ENCODE assay signal across 43 mouse cellular contexts in genomic region chr11:6698281-6698680, GRCm38 (mm10). TPM values are rescaled to one million over a fixed set of nuclear protein-coding genes. Genes with fewer than 3 reads are reported as not detected.
DNase-seq lines count a peak whose midpoint lies in the region; ATAC-seq and TF ChIP-seq lines count a peak whose summit lies in the region.
"Had no signal": no experiment of that assay in that cellular context is flagged by ENCODE, and none has a peak within 500 bp of the region (broad histone marks: within the 10 kb centered on the region; RNA-seq: fewer than 3 reads in every experiment).

No protein-coding gene starts in this region.

- intact Hi-C loops in gastrocnemius, adult 2 months (cut with DNase I) = no loop called here

- no peak overlapping the region for H3K9ac ChIP-seq in midbrain, embryonic 15.5 days
- H3K9ac ChIP-seq: embryonic facial prominence, embryonic 15.5 days; hindbrain, embryonic 12.5 days; intestine, embryonic 15.5 days; liver, embryonic 12.5 days; liver, postnatal 0 days had no signal

- TF ChIP-seq CTCF in gastrocnemius, adult 2 months (IDR thresholded peaks at IDR 0.05) = no peak
- TF ChIP-seq CTCF in lung, adult 2 months (IDR thresholded peaks at IDR 0.05; ENCODE audit: insufficient read depth, low read length) = no peak

- H3K4me3 ChIP-seq in gastrocnemius, adult 2 months = no peak overlapping the region
- H3K4me3 ChIP-seq in midbrain, embryonic 15.5 days = no peak overlapping the region
- no peak overlapping the region for H3K4me3 ChIP-seq in lung, adult 2 months (replicated peaks; ENCODE audit: extremely low read depth, low read depth, low read length)
- H3K4me3 ChIP-seq: embryonic facial prominence, embryonic 10.5 days; embryonic facial prominence, embryonic 15.5 days; hindbrain, embryonic 12.5 days; intestine, embryonic 15.5 days; liver, embryonic 12.5 days had no signal

- no peak for ATAC-seq in midbrain, embryonic 15.5 days (replicated peaks)
- ATAC-seq: activated CD4-positive, CD25-positive, alpha-beta regulatory T cell, adult 4 months; forebrain, embryonic 14.5 days; hindbrain, postnatal 0 days; intestine, embryonic 15.5 days; liver, embryonic 12.5 days; liver, postnatal 0 days; lung, postnatal 0 days had no signal

- TF ChIP-seq POLR2A in lung, adult 2 months (IDR thresholded peaks at IDR 0.05; ENCODE audit: borderline replicate concordance, extremely low read depth, low read depth, low read length) = no peak

- no peak overlapping the region for H3K27ac ChIP-seq in gastrocnemius, adult 2 months
- no peak overlapping the region for H3K27ac ChIP-seq in midbrain, embryonic 15.5 days
- H3K27ac ChIP-seq: embryonic facial prominence, embryonic 10.5 days; embryonic facial prominence, embryonic 15.5 days; hindbrain, embryonic 12.5 days; hindbrain, postnatal 0 days; intestine, embryonic 15.5 days; liver, embryonic 12.5 days; macrophage had no signal

- H3K27me3 ChIP-seq in midbrain, embryonic 15.5 days (replicated peaks) = no peaks in the 10 kb centered on the region
- H3K27me3 ChIP-seq: embryonic facial prominence, embryonic 15.5 days; hindbrain, embryonic 12.5 days; intestine, embryonic 15.5 days; liver, embryonic 12.5 days had no signal

- H3K4me2 ChIP-seq in midbrain, embryonic 15.5 days = no peak overlapping the region
- H3K4me2 ChIP-seq: embryonic facial prominence, embryonic 15.5 days; heart, embryonic 11.5 days; hindbrain, embryonic 12.5 days; intestine, embryonic 15.5 days; liver, embryonic 12.5 days had no signal

- H3K9me3 ChIP-seq in midbrain, embryonic 15.5 days = no peaks in the 10 kb centered on the region
- H3K9me3 ChIP-seq: embryonic facial prominence, embryonic 15.5 days; intestine, embryonic 15.5 days; liver, embryonic 12.5 days had no signal

- H3K4me1 ChIP-seq in midbrain, embryonic 15.5 days = no peaks in the 10 kb centered on the region
- H3K4me1 ChIP-seq in lung, adult 2 months (ENCODE audit: control insufficient read depth, insufficient read depth, low read length) = no peaks in the 10 kb centered on the region
- H3K4me1 ChIP-seq: embryonic facial prominence, embryonic 10.5 days; embryonic facial prominence, embryonic 15.5 days; hindbrain, embryonic 12.5 days; intestine, embryonic 15.5 days; liver, embryonic 12.5 days had no signal

- DNase-seq in adrenal gland, postnatal 25 days = peak; percentile 25
- no peak for DNase-seq in adrenal gland, adult 18-20 months (ENCODE audit: low spot score in 2 of 2)
- peak; percentile 93 for DNase-seq in NIH3T3 (ENCODE audit: low read depth)
- peak; percentile 60 for DNase-seq in fibroblast of lung, adult 2 months (ENCODE audit: low read depth)
- no peak for DNase-seq in gastrocnemius, adult 2 months
- no peak for DNase-seq in lung, adult 2 months
- DNase-seq: cerebellum, postnatal 14 days; gastrocnemius, postnatal 36 days; heart, postnatal 36 days; kidney, adult 2 months; kidney, postnatal 4 days; layer of hippocampus, postnatal 36 days; left cerebral cortex, postnatal 4 days; liver, postnatal 0 days; midbrain, embryonic 14.5 days; right cerebral cortex, adult 18-20 months; thymus, adult 2 months; thymus, postnatal 4 days had no signal

- H3K36me3 ChIP-seq in midbrain, embryonic 15.5 days (replicated peaks) = no peaks in the 10 kb centered on the region
- H3K36me3 ChIP-seq: embryonic facial prominence, embryonic 10.5 days; embryonic facial prominence, embryonic 15.5 days; hindbrain, embryonic 12.5 days; intestine, embryonic 15.5 days; liver, embryonic 12.5 days had no signal

- WGBS in midbrain, embryonic 15.5 days = 85% methylated on average over 10 of the region's 10 CpGs
- 67% methylated on average over 10 of the region's 10 CpGs for WGBS in lung, adult 2 months

RNA-seq across cellular contexts. Expression of gene Ramp3, which starts 40.0 kb away (rescaled TPM):
- total RNA-seq in adrenal gland, postnatal 25 days (2021) = 10.5 and 13.4 TPM in 2 replicates
- 10 to 100 TPM; 18.8 to 20.3 TPM for total RNA-seq in adrenal gland, adult 18-20 months (2021)
- 1 to 10 TPM in 1 of 2 experiments, under 1 TPM in 1; 0.46 to 1.2 TPM for total RNA-seq in gastrocnemius, adult 2 months (2021)
- 10.2 and 12.0 TPM in 2 replicates for polyA plus RNA-seq in midbrain, embryonic 15.5 days (2015; fragmentation: Nextera tagmentation; extraction: Ambion mirVana)
- polyA plus RNA-seq in lung, adult 2 months (2012; rRNA removed) = 8.3 and 8.7 TPM in 2 replicates
- total RNA-seq: MEL; neutrophil, adult 5-6 weeks had no signal

RNA-seq across cellular contexts. Expression of gene Wap, which starts 59.8 kb away (rescaled TPM):
- not detected in 2 replicates for total RNA-seq in adrenal gland, postnatal 25 days (2021)
- total RNA-seq in adrenal gland, adult 18-20 months (2021) = not detected
- total RNA-seq in gastrocnemius, adult 2 months (2021) = not detected
- not detected in 2 replicates for polyA plus RNA-seq in midbrain, embryonic 15.5 days (2015; fragmentation: Nextera tagmentation; extraction: Ambion mirVana)
- not detected in 2 replicates for polyA plus RNA-seq in lung, adult 2 months (2012; rRNA removed)
- total RNA-seq: gastrocnemius, adult 18-20 months; gastrocnemius, postnatal 36 days; heart, adult 18-20 months; heart, postnatal 36 days; hindbrain, postnatal 0 days; layer of hippocampus, adult 8-10 months; layer of hippocampus, postnatal 36 days; left cerebral cortex, postnatal 4 days; MEL; neutrophil, adult 5-6 weeks had no signal
- polyA plus RNA-seq: activated CD4-positive, CD25-positive, alpha-beta regulatory T cell, adult 4 months; brain, embryonic 14.5 days; cerebellum, adult 2 months; embryonic facial prominence, embryonic 10.5 days; embryonic facial prominence, embryonic 15.5 days; forebrain, embryonic 14.5 days; frontal cortex, adult 2 months; heart, embryonic 11.5 days; heart, embryonic 16.5 days; hindbrain, embryonic 12.5 days; hindbrain, postnatal 0 days; intestine, embryonic 15.5 days; kidney, adult 2 months; kidney, embryonic 16.5 days; limb, embryonic 14.5 days; liver, embryonic 12.5 days; liver, postnatal 0 days; lung, postnatal 0 days; macrophage; midbrain, embryonic 14.5 days; neural tube, embryonic 11.5 days; spleen, adult 2 months had no signal

Comparison
In these comparisons a context has a peak if more than half of its experiments do, and no peak if none do; other contexts are left out.
1. DNase-seq: peak in adrenal gland, postnatal 25 days (single experiment), NIH3T3 (single experiment) and fibroblast of lung, adult 2 months (single experiment); none in adrenal gland, adult 18-20 months (0 of 2), gastrocnemius, adult 2 months (single experiment) and lung, adult 2 months (single experiment).